Mouse (Mus musculus): ENCODE measurements at regions not wholly inside any gene's neighbourhood (a gene's known extent, or its start where the extent isn't known, plus 50 kb on each side); places are given as distances from the start of the nearest gene placed in this dataset.
"Not testable (repeated sequence)": the region's sequence is repeated elsewhere in the genome, so short reads cannot be mapped to it uniquely, and the experiment has no call there.

DNA sequence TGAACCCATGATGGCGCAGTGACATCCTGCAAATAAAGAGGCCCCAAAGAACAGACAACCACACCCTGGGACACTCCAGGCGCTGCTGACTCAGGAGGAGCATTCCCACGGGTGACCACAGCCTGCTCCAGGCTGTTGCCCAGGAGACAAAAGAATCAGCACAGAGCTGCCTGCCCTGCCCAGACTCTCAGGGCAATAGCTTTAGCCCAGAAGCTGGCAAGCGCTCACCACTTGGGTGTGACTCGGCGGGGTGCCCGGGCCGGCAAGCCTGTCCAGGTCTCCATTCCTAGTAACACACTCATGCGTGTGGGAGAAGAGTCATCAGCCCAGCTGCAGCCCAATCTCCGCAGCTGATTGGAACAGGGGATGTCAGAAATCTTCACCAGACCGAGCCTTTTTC lies 148.8 kb upstream of the Hes1 start:
- Histone ChIP-seq H3K4me2 (replicated peaks; ENCODE audit: low read depth, low read length, severe bottlenecking) (no peak overlapping the region), H3K27me3 (ENCODE audit: control insufficient read depth, insufficient read depth, low read length) (no peaks in the 10 kb centered on the region), H3K27ac (replicated peaks; ENCODE audit: low read depth, low read length) (no peak overlapping the region), H3K9me3 (ENCODE audit: control insufficient read depth, low read length) (no peaks in the 10 kb centered on the region), H3K36me3 (ENCODE audit: control insufficient read depth, insufficient read depth, low read length) (no peaks in the 10 kb centered on the region), H3K9ac (ENCODE audit: low read depth, low read length, severe bottlenecking) (no peak overlapping the region), H3K4me1 (ENCODE audit: control insufficient read depth, insufficient read depth, low read length) (no peaks in the 10 kb centered on the region), H3K4me3 (replicated peaks; ENCODE audit: low read length) (no peak overlapping the region)
- no peak for TF ChIP-seq POLR2A (IDR thresholded peaks at IDR 0.05; ENCODE audit: borderline replicate concordance, extremely low read depth, insufficient read depth, insufficient read length)
- ATAC-seq (ENCODE audit: low FRiP score, low read depth) (no peak), DNase-seq (ENCODE audit: low spot score) (no peak)
- WGBS, result 61% methylated on average over 11 of the region's 11 CpGs

DNA sequence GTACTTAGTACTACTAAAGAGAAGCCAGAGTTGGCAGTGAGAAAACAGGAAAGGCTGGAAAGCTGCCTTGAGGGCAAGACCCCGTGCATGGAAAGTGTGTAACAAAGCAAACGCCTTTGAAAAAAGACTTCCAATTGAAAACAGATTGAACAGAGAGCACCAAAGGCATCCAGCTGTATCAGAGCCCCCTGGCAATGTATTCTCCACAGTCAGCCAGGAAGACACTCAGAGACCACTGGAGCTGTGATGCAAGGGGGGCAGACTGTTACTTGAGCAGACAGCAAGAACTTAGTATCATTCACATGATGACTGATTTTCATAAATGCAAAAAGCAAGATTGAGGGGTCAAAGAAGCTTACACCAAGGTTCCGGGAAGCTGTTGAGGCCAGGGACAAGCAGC lies 146.2 kb upstream of the Hes1 start:
- 27% methylated on average over 3 of the region's 3 CpGs for WGBS
- H3K27me3 ChIP-seq (ENCODE audit: control insufficient read depth, insufficient read depth, low read length), result no peaks in the 10 kb centered on the region
- DNase-seq (ENCODE audit: low spot score), result peak; percentile 55

DNA sequence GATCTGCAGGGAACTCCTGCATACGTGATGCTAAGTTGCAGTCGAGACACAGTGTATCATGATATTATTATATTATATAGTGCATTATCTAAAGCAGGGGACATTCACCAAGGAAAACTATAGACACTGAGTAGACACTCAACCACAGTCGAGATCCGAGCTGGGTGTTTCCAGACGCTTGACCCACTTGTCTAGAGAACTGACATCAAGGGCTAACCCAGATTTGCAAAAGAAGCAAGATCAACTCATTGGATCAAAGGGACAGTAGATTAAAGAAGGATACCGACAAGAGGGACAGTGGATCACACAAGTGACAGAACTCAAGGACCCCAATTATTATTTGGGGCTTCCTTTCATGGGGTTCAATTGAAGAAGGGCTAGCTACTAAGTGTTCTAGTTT lies 145.8 kb upstream of the Hes1 start:
- no peak overlapping the region for H3K4me2 ChIP-seq (replicated peaks; ENCODE audit: low read depth, low read length, severe bottlenecking)
- no peak overlapping the region for H3K27ac ChIP-seq (replicated peaks; ENCODE audit: low read depth, low read length)
- DNase-seq (ENCODE audit: low spot score), result no peak
- no peaks in the 10 kb centered on the region for H3K4me1 ChIP-seq (ENCODE audit: control insufficient read depth, insufficient read depth, low read length)
- no peak for ATAC-seq (ENCODE audit: low FRiP score, low read depth)
- 79% methylated on average over 6 of the region's 6 CpGs for WGBS
- H3K27me3 ChIP-seq (ENCODE audit: control insufficient read depth, insufficient read depth, low read length), result no peaks in the 10 kb centered on the region
- TF ChIP-seq POLR2A (IDR thresholded peaks at IDR 0.05; ENCODE audit: borderline replicate concordance, extremely low read depth, insufficient read depth, insufficient read length), result no peak
- no peak overlapping the region for H3K9ac ChIP-seq (ENCODE audit: low read depth, low read length, severe bottlenecking)
- H3K9me3 ChIP-seq (ENCODE audit: control insufficient read depth, low read length), result no peaks in the 10 kb centered on the region
- no peaks in the 10 kb centered on the region for H3K36me3 ChIP-seq (ENCODE audit: control insufficient read depth, insufficient read depth, low read length)
- H3K4me3 ChIP-seq (replicated peaks; ENCODE audit: low read length), result no peak overlapping the region

More for the DNA sequence above, 146.2 kb upstream of the Hes1 start:
- H3K36me3 ChIP-seq (ENCODE audit: control insufficient read depth, insufficient read depth, low read length), result no peaks in the 10 kb centered on the region
- no peak for TF ChIP-seq POLR2A (IDR thresholded peaks at IDR 0.05; ENCODE audit: borderline replicate concordance, extremely low read depth, insufficient read depth, insufficient read length)
- H3K9me3 ChIP-seq (ENCODE audit: control insufficient read depth, low read length), result no peaks in the 10 kb centered on the region
- no peak overlapping the region for H3K9ac ChIP-seq (ENCODE audit: low read depth, low read length, severe bottlenecking)
- no peak overlapping the region for H3K4me2 ChIP-seq (replicated peaks; ENCODE audit: low read depth, low read length, severe bottlenecking)
- H3K4me1 ChIP-seq (ENCODE audit: control insufficient read depth, insufficient read depth, low read length), result no peaks in the 10 kb centered on the region
- no peak overlapping the region for H3K4me3 ChIP-seq (replicated peaks; ENCODE audit: low read length)
- ATAC-seq (ENCODE audit: low FRiP score, low read depth), result no peak
- no peak overlapping the region for H3K27ac ChIP-seq (replicated peaks; ENCODE audit: low read depth, low read length)

DNA sequence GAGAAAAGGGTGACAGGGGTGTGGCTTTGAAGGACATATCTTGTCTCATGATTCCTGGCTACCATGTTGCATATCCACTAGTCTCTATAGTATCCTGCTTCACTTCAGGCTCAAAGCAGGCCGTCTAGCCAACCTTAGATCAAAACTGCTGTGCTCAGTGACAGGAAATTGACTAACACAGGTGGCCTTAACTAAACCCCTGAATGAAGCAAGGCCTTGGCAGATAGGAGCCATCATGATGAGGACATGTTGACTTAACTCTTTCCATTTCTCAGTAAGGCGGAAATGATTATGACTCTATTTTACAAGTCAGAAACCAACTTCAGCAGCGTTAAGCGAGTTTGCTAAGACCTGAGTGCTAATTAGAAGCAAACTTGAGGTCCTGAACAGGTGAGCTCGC lies 143.2 kb upstream of the Hes1 start:
- H3K9ac ChIP-seq (ENCODE audit: low read depth, low read length, severe bottlenecking), result no peak overlapping the region
- 62% methylated on average over 5 of the region's 5 CpGs for WGBS
- H3K4me3 ChIP-seq (replicated peaks; ENCODE audit: low read length), result no peak overlapping the region
- H3K9me3 ChIP-seq (ENCODE audit: control insufficient read depth, low read length), result 0 out of 2 replicates have a peak, but pooled peaks cover 3% of the 10 kb centered on the region
- ATAC-seq (ENCODE audit: low FRiP score, low read depth), result no peak
- no peaks in the 10 kb centered on the region for H3K36me3 ChIP-seq (ENCODE audit: control insufficient read depth, insufficient read depth, low read length)
- H3K4me2 ChIP-seq (replicated peaks; ENCODE audit: low read depth, low read length, severe bottlenecking), result no peak overlapping the region
- no peaks in the 10 kb centered on the region for H3K27me3 ChIP-seq (ENCODE audit: control insufficient read depth, insufficient read depth, low read length)
- H3K4me1 ChIP-seq (ENCODE audit: control insufficient read depth, insufficient read depth, low read length), result no peaks in the 10 kb centered on the region
- TF ChIP-seq POLR2A (IDR thresholded peaks at IDR 0.05; ENCODE audit: borderline replicate concordance, extremely low read depth, insufficient read depth, insufficient read length), result no peak
- no peak for DNase-seq (ENCODE audit: low spot score)
- no peak overlapping the region for H3K27ac ChIP-seq (replicated peaks; ENCODE audit: low read depth, low read length)

DNA sequence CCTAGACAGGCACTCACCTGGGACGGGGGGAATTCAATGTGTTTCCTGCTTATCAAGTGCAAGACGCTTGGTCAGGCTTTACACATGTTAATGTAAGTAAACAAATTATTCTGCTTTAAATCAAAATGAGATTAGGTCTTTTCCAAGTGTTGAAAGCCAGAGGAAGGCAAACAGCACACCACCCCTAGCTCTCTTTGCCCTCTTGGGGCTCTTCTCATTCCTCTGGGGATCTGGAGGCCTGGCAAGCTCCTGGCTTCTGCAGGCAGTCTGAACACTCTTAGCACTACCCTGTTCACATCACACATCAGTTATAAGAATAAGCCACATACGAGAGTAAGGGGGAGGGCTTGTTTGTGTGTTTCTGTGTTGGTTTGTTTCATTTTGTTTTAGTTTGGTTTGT lies 142.8 kb upstream of the Hes1 start:
- ATAC-seq (ENCODE audit: low FRiP score, low read depth), result no peak
- no peak for DNase-seq (ENCODE audit: low spot score)
- Histone ChIP-seq H3K4me2 (replicated peaks; ENCODE audit: low read depth, low read length, severe bottlenecking) (no peak overlapping the region), H3K27me3 (ENCODE audit: control insufficient read depth, insufficient read depth, low read length) (no peaks in the 10 kb centered on the region), H3K9ac (ENCODE audit: low read depth, low read length, severe bottlenecking) (no peak overlapping the region), H3K27ac (replicated peaks; ENCODE audit: low read depth, low read length) (no peak overlapping the region), H3K9me3 (ENCODE audit: control insufficient read depth, low read length) (0 out of 2 replicates have a peak, but pooled peaks cover 3% of the 10 kb centered on the region), H3K4me3 (replicated peaks; ENCODE audit: low read length) (no peak overlapping the region), H3K36me3 (ENCODE audit: control insufficient read depth, insufficient read depth, low read length) (no peaks in the 10 kb centered on the region), H3K4me1 (ENCODE audit: control insufficient read depth, insufficient read depth, low read length) (no peaks in the 10 kb centered on the region)
- TF ChIP-seq POLR2A (IDR thresholded peaks at IDR 0.05; ENCODE audit: borderline replicate concordance, extremely low read depth, insufficient read depth, insufficient read length), result no peak
- 65% methylated on average over 3 of the region's 3 CpGs for WGBS

DNA sequence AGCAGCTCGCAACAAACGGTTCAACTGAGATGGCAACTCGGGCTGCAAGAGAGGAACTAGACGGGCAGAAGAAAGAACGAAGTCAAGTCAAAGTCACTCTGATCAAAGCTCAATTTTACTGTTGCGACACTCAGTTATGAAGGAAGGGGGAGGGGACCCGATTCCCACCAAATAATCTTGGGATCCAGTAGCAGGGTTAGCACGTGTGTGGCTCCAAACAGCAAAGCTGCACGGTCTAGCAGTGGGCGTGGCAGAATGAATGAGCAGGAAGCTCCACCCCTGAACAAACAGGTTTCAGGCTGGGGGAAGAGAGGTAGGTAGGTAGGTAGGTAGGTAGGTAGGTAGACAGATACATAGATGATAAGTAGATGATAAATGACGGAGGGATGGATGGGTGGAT lies 136.9 kb upstream of the Hes1 start:
- not testable (repeated sequence) for ATAC-seq (ENCODE audit: low FRiP score, low read depth); H3K9ac ChIP-seq (ENCODE audit: low read depth, low read length, severe bottlenecking); H3K4me2 ChIP-seq (replicated peaks; ENCODE audit: low read depth, low read length, severe bottlenecking); H3K4me1 ChIP-seq (ENCODE audit: control insufficient read depth, insufficient read depth, low read length); H3K9me3 ChIP-seq (ENCODE audit: control insufficient read depth, low read length); H3K4me3 ChIP-seq (replicated peaks; ENCODE audit: low read length); H3K36me3 ChIP-seq (ENCODE audit: control insufficient read depth, insufficient read depth, low read length); DNase-seq (ENCODE audit: low spot score); H3K27ac ChIP-seq (replicated peaks; ENCODE audit: low read depth, low read length); H3K27me3 ChIP-seq (ENCODE audit: control insufficient read depth, insufficient read depth, low read length)
- 83% methylated on average over 11 of the region's 11 CpGs for WGBS
